Mouse (Mus musculus) forebrain, embryonic 12.5 days (tissue): ENCODE measurements at regions not wholly inside any gene's neighbourhood (a gene's known extent, or its start where the extent isn't known, plus 50 kb on each side); places are given as distances from the start of the nearest gene placed in this dataset.
A peak's percentile ranks its signal among the peaks of the same experiment; 100 is the strongest.

Experiments used
- ATAC-seq: fragments of 200-750 bp; cut with Nextera tagmentation; 2 replicates; pipeline ENCODE4 v1.8.0; 2017; ENCODE audit warnings: moderate TSS enrichment; ENCODE audit not compliant: low FRiP score
- H3K27ac ChIP-seq: fragments of 300-500 bp; sonication (generic); 2 replicates; pipeline ENCODE4 v1.5.1; 2016; ENCODE audit warnings: mild to moderate bottlenecking
- H3K27me3 ChIP-seq: fragments of 300-500 bp; sonication (generic); 2 replicates; pipeline ENCODE4 v1.6.1; 2016; ENCODE audit warnings: mild to moderate bottlenecking
- H3K36me3 ChIP-seq: fragments of 300-500 bp; sonication (generic); replicated peaks from 2 replicates; pipeline ENCODE4 v1.6.1; 2016; ENCODE audit warnings: mild to moderate bottlenecking
- H3K4me1 ChIP-seq: fragments of 300-500 bp; sonication (generic); 2 replicates; pipeline ENCODE4 v1.6.1; 2016
- H3K4me2 ChIP-seq: fragments of 300-500 bp; sonication (generic); 2 replicates; pipeline ENCODE4 v1.6.1; 2016; ENCODE audit warnings: mild to moderate bottlenecking, moderate library complexity
- H3K4me3 ChIP-seq: fragments of 300-500 bp; sonication (generic); replicated peaks from 2 replicates; pipeline ENCODE4 v1.5.1; 2016; ENCODE audit warnings: mild to moderate bottlenecking
- H3K9ac ChIP-seq: fragments of 300-500 bp; sonication (generic); 2 replicates; pipeline ENCODE4 v1.6.1; 2016; ENCODE audit warnings: mild to moderate bottlenecking
- H3K9me3 ChIP-seq: fragments of 300-500 bp; sonication (generic); 2 replicates; pipeline ENCODE4 v1.6.1; 2016
- WGBS: fragments of 180-500 bp; shearing (Covaris S2); methylation state at CpG from one replicate; pipeline ENCODE4 v1.1.7; 2016; 5-methylcytosine and 5-hydroxymethylcytosine counted together

DNA sequence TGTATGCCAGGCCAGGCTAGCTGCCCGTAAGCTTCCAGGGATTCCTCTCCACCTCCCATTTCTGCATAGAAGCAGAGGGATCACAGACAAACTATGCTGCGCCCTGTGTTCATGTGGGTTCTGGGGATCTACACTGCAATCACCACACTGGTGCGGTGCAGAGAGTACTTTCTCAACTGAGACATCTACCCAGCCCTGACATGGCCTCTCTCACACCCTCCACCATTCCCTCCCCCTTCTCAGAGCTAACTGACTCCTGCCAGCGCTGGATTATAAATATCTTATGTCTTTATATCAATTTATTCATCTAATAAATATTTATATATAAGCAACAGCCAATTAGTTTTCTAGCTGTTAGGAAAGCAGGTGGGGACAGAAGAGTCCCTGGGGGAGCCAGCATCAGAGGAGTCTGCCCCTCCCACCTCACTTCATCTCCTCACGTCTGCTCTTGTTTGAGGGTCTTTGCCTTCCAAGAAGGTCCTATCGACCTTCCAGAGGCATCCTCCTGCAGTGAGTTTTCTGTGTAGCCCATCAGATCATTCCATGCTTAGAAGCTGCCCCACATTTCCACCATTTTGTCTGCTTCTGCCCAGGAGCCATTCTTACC lies 58.7 kb upstream of the Glrp1 start:
- no peak for ATAC-seq
- Histone ChIP-seq H3K4me2 (no peak overlapping the region), H3K27me3 (no peaks in the 10 kb centered on the region), H3K36me3 (no peaks in the 10 kb centered on the region), H3K27ac (0 out of 2 replicates have a peak overlapping the region, but pooled peaks have one; percentile 8), H3K4me1 (peaks cover 11% of the 10 kb centered on the region), H3K9me3 (0 out of 2 replicates have a peak, but pooled peaks cover 6% of the 10 kb centered on the region), H3K4me3 (no peak overlapping the region), H3K9ac (no peak overlapping the region)
- WGBS: 69% methylated on average over 6 of the region's 6 CpGs

DNA sequence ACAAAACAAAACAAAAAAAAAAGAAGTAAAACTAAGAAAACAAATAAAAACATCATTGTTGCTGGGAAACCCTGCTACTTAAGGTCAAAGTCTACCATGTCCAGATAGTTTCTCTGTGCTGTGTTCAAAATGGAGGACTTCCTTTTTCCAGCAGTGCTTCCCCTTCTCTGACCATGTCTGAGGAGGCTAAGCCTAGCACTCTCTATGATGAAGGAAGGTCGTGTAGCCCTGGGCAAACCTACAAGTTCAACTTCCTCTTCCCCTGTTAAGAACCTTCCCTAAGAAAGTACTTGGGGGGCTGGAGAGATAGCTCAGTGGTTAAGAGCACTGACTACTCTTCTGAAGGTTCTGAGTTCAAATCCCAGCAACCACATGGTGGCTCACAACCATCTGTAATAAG lies 57.3 kb upstream of the Glrp1 start:
- Histone ChIP-seq H3K4me3 (no peak overlapping the region), H3K27ac (no peak overlapping the region), H3K4me2 (no peak overlapping the region), H3K36me3 (no peaks in the 10 kb centered on the region), H3K9ac (no peak overlapping the region), H3K27me3 (no peaks in the 10 kb centered on the region), H3K9me3 (0 out of 2 replicates have a peak, but pooled peaks cover 5% of the 10 kb centered on the region), H3K4me1 (peaks cover 14% of the 10 kb centered on the region)
- ATAC-seq: no peak
- WGBS: 94% methylated on average over 1 of the region's 1 CpGs

DNA sequence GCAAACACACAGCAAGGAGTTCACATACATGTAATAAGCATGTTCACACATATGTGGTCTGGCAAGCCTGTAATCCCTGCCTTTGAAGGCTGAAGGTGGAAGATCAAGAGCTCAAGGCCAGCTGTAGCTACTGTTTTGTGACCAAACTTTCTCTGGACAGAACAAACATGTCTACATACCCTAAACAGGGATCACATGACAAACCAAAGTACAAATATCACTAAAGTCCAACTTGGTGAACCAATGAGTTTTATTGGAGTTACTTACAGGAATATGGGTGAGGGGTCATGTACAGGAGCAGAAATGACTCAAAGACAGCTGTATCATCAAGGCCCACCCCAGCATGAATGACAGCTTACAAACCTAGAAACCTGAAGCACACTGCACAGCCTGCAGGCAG lies 56.6 kb upstream of the Glrp1 start:
- Histone ChIP-seq H3K27ac (no peak overlapping the region), H3K36me3 (no peaks in the 10 kb centered on the region)

DNA sequence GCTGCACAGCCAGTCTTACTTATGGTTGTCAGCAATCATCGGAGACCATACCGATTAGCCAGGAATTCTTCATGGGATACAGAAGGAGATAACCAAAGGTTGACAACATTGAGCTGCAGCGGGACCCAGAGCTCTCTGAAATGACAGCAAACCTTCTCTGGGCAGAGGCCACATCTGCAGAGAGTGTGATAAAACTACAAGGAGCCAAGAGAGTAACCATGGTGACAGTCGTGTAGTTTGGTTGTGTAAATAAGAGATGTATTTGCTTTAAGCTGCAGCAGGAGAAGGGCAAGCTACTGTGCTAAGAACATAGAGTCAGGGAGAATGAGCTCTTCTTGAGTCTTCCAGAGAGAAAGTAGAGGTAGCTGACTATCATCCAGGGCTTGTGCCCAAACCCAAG lies 55.0 kb upstream of the Glrp1 start:
- ATAC-seq: no peak
- Histone ChIP-seq H3K9ac (no peak overlapping the region), H3K4me1 (peaks cover 14% of the 10 kb centered on the region), H3K27me3 (no peaks in the 10 kb centered on the region), H3K27ac (no peak overlapping the region), H3K4me2 (no peak overlapping the region), H3K36me3 (no peaks in the 10 kb centered on the region), H3K4me3 (no peak overlapping the region), H3K9me3 (no peaks in the 10 kb centered on the region)
- 88% methylated on average over 4 of the region's 4 CpGs for WGBS

More for the DNA sequence above, 56.6 kb upstream of the Glrp1 start:
- Histone ChIP-seq H3K4me3 (no peak overlapping the region), H3K27me3 (no peaks in the 10 kb centered on the region), H3K9ac (no peak overlapping the region), H3K4me2 (no peak overlapping the region), H3K4me1 (peaks cover 14% of the 10 kb centered on the region), H3K9me3 (no peaks in the 10 kb centered on the region)
- no peak for ATAC-seq

DNA sequence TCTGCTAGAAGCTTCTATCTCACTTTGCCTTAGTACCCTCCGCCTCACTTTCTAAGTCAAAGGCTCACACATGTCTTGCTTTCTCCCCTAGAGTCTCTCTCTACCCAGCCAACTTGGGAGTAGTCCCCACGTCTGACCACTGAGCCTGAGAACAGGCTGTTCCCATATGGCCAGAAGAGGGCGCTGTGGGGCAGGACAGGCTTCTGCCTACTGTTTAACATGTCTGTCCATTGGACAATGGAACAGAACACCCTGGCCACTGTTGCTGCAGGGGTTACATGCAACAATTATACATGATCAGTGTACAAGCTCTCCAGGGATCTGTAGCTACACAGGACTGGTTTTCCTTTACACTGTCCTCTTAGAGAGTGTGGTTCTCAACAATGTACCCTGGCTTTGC lies 52.5 kb upstream of the Glrp1 start:
- Histone ChIP-seq H3K4me3 (no peak overlapping the region), H3K9ac (no peak overlapping the region), H3K36me3 (no peaks in the 10 kb centered on the region), H3K27ac (no peak overlapping the region), H3K4me1 (peaks cover 9% of the 10 kb centered on the region), H3K4me2 (no peak overlapping the region), H3K27me3 (no peaks in the 10 kb centered on the region), H3K9me3 (no peaks in the 10 kb centered on the region)
- ATAC-seq: no peak
- WGBS: 15% methylated on average over 3 of the region's 3 CpGs

DNA sequence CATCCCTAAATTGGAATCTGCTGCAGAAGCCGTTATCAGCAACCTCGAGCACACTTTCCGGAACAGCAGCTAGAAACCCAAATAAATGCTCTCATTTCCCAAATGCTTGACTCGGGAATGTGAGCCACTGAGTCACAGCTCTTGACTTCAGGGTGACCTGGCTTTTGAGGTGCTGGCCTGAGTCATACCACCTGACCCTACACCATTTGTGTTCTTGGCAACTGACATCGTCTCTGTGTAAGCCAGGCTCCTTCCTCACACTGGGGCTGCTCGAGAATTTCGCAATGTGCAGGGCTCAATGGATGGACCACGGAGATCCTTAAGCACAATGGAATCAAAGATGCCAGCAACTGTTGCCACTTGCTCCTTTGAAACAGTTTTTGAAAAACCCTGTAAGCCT lies 50.9 kb upstream of the Glrp1 start:
- no peak overlapping the region for H3K4me2 ChIP-seq
- no peaks in the 10 kb centered on the region for H3K9me3 ChIP-seq
- no peak overlapping the region for H3K27ac ChIP-seq
- no peaks in the 10 kb centered on the region for H3K27me3 ChIP-seq
- H3K4me3 ChIP-seq: no peak overlapping the region
- no peaks in the 10 kb centered on the region for H3K36me3 ChIP-seq
- H3K4me1 ChIP-seq: peaks cover 9% of the 10 kb centered on the region
- no peak overlapping the region for H3K9ac ChIP-seq
- ATAC-seq: no peak
- WGBS: 68% methylated on average over 8 of the region's 8 CpGs
